Mouse (Mus musculus): Measurements from ENCODE around the gene Arl5b.

DNA sequence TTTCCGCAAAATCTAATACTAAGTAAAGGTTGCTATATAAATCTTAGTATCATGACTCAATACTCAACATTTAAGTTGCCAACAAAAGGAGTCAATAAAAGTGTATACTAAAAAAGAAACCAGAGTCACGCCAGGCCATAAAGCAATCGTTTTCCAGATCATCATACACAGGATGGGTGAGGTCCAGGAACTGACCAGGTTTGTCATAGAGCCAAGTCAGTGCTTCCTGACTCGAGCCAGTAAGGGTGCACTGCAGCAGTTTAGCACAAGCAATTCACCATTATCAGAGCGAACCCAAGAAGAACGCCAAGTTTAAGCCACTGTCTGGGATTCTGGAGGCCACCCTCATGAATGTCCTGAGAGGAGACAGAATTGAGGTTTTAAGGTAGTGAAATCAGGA lies 10.5 kb upstream of the Arl5b start:
- no peak for TF ChIP-seq CTCF (IDR thresholded peaks at IDR 0.05; ENCODE audit: control insufficient read depth, insufficient read depth, insufficient read length)
- no peak for TF ChIP-seq USF1 (IDR thresholded peaks at IDR 0.05; ENCODE audit: low read depth)
